Comparison of ENCODE assay signal across 13 mouse cellular contexts in genomic region chr10:39595862-39596261, GRCm38 (mm10). TPM values are rescaled to one million over a fixed set of nuclear protein-coding genes. Genes with fewer than 3 reads are reported as not detected.
DNase-seq lines count a peak whose midpoint lies in the region; ATAC-seq and TF ChIP-seq lines count a peak whose summit lies in the region.
"Had no signal": no experiment of that assay in that cellular context is flagged by ENCODE, and none has a peak within 500 bp of the region (broad histone marks: within the 10 kb centered on the region; RNA-seq: fewer than 3 reads in every experiment).

No protein-coding gene starts in this region.

- no peak for TF ChIP-seq CTCF in lung, embryonic 14.5 days (IDR thresholded peaks at IDR 0.05; ENCODE audit: low read depth)
- TF ChIP-seq CTCF in small intestine, adult 2 months (IDR thresholded peaks at IDR 0.05; ENCODE audit: extremely low read depth, insufficient read length, insufficient replicate concordance, low read depth, low read length) = no peak
- no peak for TF ChIP-seq CTCF in liver, postnatal 0 days (IDR thresholded peaks at IDR 0.05; ENCODE audit: low read depth)

- H3K27me3 ChIP-seq in lung, embryonic 14.5 days (ENCODE audit: insufficient read depth, low read length) = no peaks in the 10 kb centered on the region
- H3K27me3 ChIP-seq in forebrain, embryonic 15.5 days = no peaks in the 10 kb centered on the region
- no peaks in the 10 kb centered on the region for H3K27me3 ChIP-seq in small intestine, adult 2 months (ENCODE audit: control insufficient read depth, insufficient read depth, low read length)
- no peaks in the 10 kb centered on the region for H3K27me3 ChIP-seq in liver, postnatal 0 days (ENCODE audit: insufficient read depth, low read length)
- H3K27me3 ChIP-seq: neural tube, embryonic 13.5 days had no signal

- H3K27ac ChIP-seq in lung, embryonic 14.5 days (ENCODE audit: low read depth) = peak overlapping the region; percentile 8
- peak overlapping the region; percentile 40 for H3K27ac ChIP-seq in forebrain, embryonic 15.5 days (replicated peaks)
- peak overlapping the region; percentile 53; the same call in 1 of the 2 replicates for H3K27ac ChIP-seq in small intestine, adult 2 months (ENCODE audit: insufficient read depth, low read depth, low read length)
- H3K27ac ChIP-seq in liver, postnatal 0 days (ENCODE audit: low read depth) = no peak overlapping the region
- H3K27ac ChIP-seq: heart, embryonic 10.5 days had no signal

- peak; percentile 78 for DNase-seq in lung, embryonic 14.5 days
- no peak for DNase-seq in lung, postnatal 14 days
- DNase-seq in NIH3T3 (ENCODE audit: low read depth) = peak; percentile 77
- DNase-seq in liver, postnatal 0 days = no peak
- no peak for DNase-seq in heart, postnatal 10 days
- DNase-seq: adrenal gland, adult 8-10 months; kidney, adult 11 months; layer of hippocampus, adult 9-11 months; liver had no signal

- peaks cover 18% of the 10 kb centered on the region for H3K4me1 ChIP-seq in lung, embryonic 14.5 days (ENCODE audit: insufficient read depth)
- H3K4me1 ChIP-seq in forebrain, embryonic 15.5 days = peaks cover 23% of the 10 kb centered on the region
- no peaks in the 10 kb centered on the region for H3K4me1 ChIP-seq in small intestine, adult 2 months (ENCODE audit: control insufficient read depth, insufficient read depth, insufficient read length, low read length)
- no peaks in the 10 kb centered on the region for H3K4me1 ChIP-seq in liver, postnatal 0 days (ENCODE audit: insufficient read depth)

- no peak overlapping the region for H3K4me2 ChIP-seq in lung, embryonic 14.5 days
- no peak overlapping the region for H3K4me2 ChIP-seq in forebrain, embryonic 15.5 days (replicated peaks)
- H3K4me2 ChIP-seq in liver, postnatal 0 days (ENCODE audit: low read depth, low read length) = no peak overlapping the region
- H3K4me2 ChIP-seq: neural tube, embryonic 13.5 days had no signal

- no peak for TF ChIP-seq EP300 in liver, postnatal 0 days (IDR thresholded peaks at IDR 0.05; ENCODE audit: low read depth)

- no peak for TF ChIP-seq POLR2A in small intestine, adult 2 months (IDR thresholded peaks at IDR 0.05; ENCODE audit: low read depth, low read length)

- H3K9ac ChIP-seq in lung, embryonic 14.5 days = no peak overlapping the region
- no peak overlapping the region for H3K9ac ChIP-seq in forebrain, embryonic 15.5 days (replicated peaks)
- no peak overlapping the region for H3K9ac ChIP-seq in liver, postnatal 0 days (replicated peaks)
- H3K9ac ChIP-seq: neural tube, embryonic 13.5 days had no signal

- intact Hi-C loops in heart, postnatal 10 days (cut with DNase I) = no loop called here

- H3K36me3 ChIP-seq in lung, embryonic 14.5 days (ENCODE audit: insufficient read depth) = 0 out of 2 replicates have a peak, but pooled peaks cover 4% of the 10 kb centered on the region
- no peaks in the 10 kb centered on the region for H3K36me3 ChIP-seq in forebrain, embryonic 15.5 days
- no peaks in the 10 kb centered on the region for H3K36me3 ChIP-seq in small intestine, adult 2 months (ENCODE audit: control insufficient read depth, insufficient read depth, low read length)
- H3K36me3 ChIP-seq in liver, postnatal 0 days (replicated peaks; ENCODE audit: insufficient read depth, low read length) = no peaks in the 10 kb centered on the region
- H3K36me3 ChIP-seq: neural tube, embryonic 13.5 days had no signal

- 50% methylated on average over 3 of the region's 3 CpGs for WGBS in lung, embryonic 14.5 days
- 56% methylated on average over 3 of the region's 3 CpGs for WGBS in forebrain, embryonic 15.5 days
- WGBS in small intestine, adult 2 months = 60% methylated on average over 3 of the region's 3 CpGs
- WGBS in liver, postnatal 0 days (ENCODE audit: insufficient replicate concordance) = 36% methylated on average over 3 of the region's 3 CpGs

- peaks cover 11% of the 10 kb centered on the region for H3K9me3 ChIP-seq in lung, embryonic 14.5 days (ENCODE audit: low read depth, low read length)
- peaks cover 3% of the 10 kb centered on the region; the same call in 1 of the 2 replicates for H3K9me3 ChIP-seq in forebrain, embryonic 15.5 days
- peaks cover 11% of the 10 kb centered on the region for H3K9me3 ChIP-seq in liver, postnatal 0 days (ENCODE audit: low read length)

- no peak overlapping the region for H3K4me3 ChIP-seq in lung, embryonic 14.5 days (ENCODE audit: low read depth, low read length)
- H3K4me3 ChIP-seq in forebrain, embryonic 15.5 days = no peak overlapping the region
- no peak overlapping the region for H3K4me3 ChIP-seq in small intestine, adult 2 months (ENCODE audit: low read depth, low read length)
- H3K4me3 ChIP-seq in liver, postnatal 0 days (ENCODE audit: low read depth, low read length) = no peak overlapping the region
- H3K4me3 ChIP-seq: heart, embryonic 10.5 days; neural tube, embryonic 13.5 days had no signal

- ATAC-seq in lung, embryonic 14.5 days (ENCODE audit: insufficient read depth) = peak; percentile 64; the same call in 1 of the 2 replicates
- no peak for ATAC-seq in forebrain, embryonic 15.5 days (replicated peaks)
- no peak for ATAC-seq in liver, postnatal 0 days

RNA-seq across cellular contexts. Expression of gene Traf3ip2, which starts 16.9 kb away (rescaled TPM):
- 27.9 TPM in 2 replicates for polyA plus RNA-seq in lung, embryonic 14.5 days (2014; fragmentation: Nextera tagmentation; extraction: Ambion mirVana)
- polyA plus RNA-seq in forebrain, embryonic 15.5 days (2015; fragmentation: Nextera tagmentation; extraction: Ambion mirVana) = 4.5 and 5.0 TPM in 2 replicates
- 16.0 and 26.9 TPM in 2 replicates for polyA plus RNA-seq in small intestine, adult 2 months (2012; rRNA removed)
- 2.3 TPM in 2 replicates for polyA plus RNA-seq in liver, postnatal 0 days (2015; fragmentation: Nextera tagmentation; extraction: Ambion mirVana)
- total RNA-seq in heart, postnatal 10 days (2021) = 1 to 10 TPM; 6.4 to 9.3 TPM

Comparison
In these comparisons a context has a peak if more than half of its experiments do, and no peak if none do; other contexts are left out.
1. DNase-seq: peak in lung, embryonic 14.5 days (single experiment) and NIH3T3 (single experiment); none in lung, postnatal 14 days (single experiment), liver, postnatal 0 days (single experiment) and heart, postnatal 10 days (0 of 2).